Mouse (Mus musculus) stomach, embryonic 16.5 days (tissue): ENCODE results near the gene Ripor1. TPM values are rescaled to one million over a fixed set of nuclear protein-coding genes. Genes with fewer than 3 reads are reported as not detected.

ENCODE experiments used
- ATAC-seq: fragments of 200-750 bp; cut with Nextera tagmentation; 2 replicates; pipeline ENCODE4 v1.8.0; 2017; ENCODE audit warnings: moderate number of reproducible peaks, moderate TSS enrichment; ENCODE audit not compliant: insufficient read depth, low FRiP score
- H3K27ac ChIP-seq: fragments of 300-500 bp; sonication (generic); 2 replicates; pipeline ENCODE4 v1.5.1; 2014; ENCODE audit warnings: low read length
- H3K27me3 ChIP-seq: fragments of 300-500 bp; sonication (generic); 2 replicates; pipeline ENCODE4 v1.6.1; 2014; ENCODE audit warnings: low read length, control low read depth, mixed read lengths; ENCODE audit not compliant: control insufficient read depth, insufficient read depth
- H3K36me3 ChIP-seq: fragments of 300-500 bp; sonication (generic); 2 replicates; pipeline ENCODE4 v1.6.1; 2014; ENCODE audit warnings: low read length; ENCODE audit not compliant: control insufficient read depth, insufficient read depth
- H3K4me1 ChIP-seq: fragments of 300-500 bp; sonication (generic); 2 replicates; pipeline ENCODE4 v1.6.1; 2014; ENCODE audit warnings: low read length, control low read depth, mixed read lengths; ENCODE audit not compliant: control insufficient read depth, insufficient read depth
- H3K4me2 ChIP-seq: fragments of 300-500 bp; sonication (generic); 2 replicates; pipeline ENCODE4 v1.6.1; 2014; ENCODE audit warnings: low read depth, low read length, mixed read lengths
- H3K4me3 ChIP-seq: fragments of 300-500 bp; sonication (generic); replicated peaks from 2 replicates; pipeline ENCODE4 v1.5.1; 2014; ENCODE audit warnings: mild to moderate bottlenecking, low read length
- H3K9ac ChIP-seq: fragments of 300-500 bp; sonication (generic); 2 replicates; pipeline ENCODE4 v1.6.1; 2014; ENCODE audit warnings: low read length
- H3K9me3 ChIP-seq: fragments of 300-500 bp; sonication (generic); replicated peaks from 2 replicates; pipeline ENCODE4 v1.6.1; 2016; ENCODE audit warnings: low read length, control low read depth; ENCODE audit not compliant: control insufficient read depth
- WGBS: fragments of 180-500 bp; shearing (Covaris S2); extraction: QIAGEN DNeasy Blood & Tissue Kit; methylation state at CpG from one replicate; pipeline ENCODE4 v1.1.7; 2014; 5-methylcytosine and 5-hydroxymethylcytosine counted together
- microRNA counts: library from miRNA; unstranded; fragments of <30 nt; microRNA quantifications from one replicate; lab custom pipeline; 2016
- microRNA-seq: library from miRNA; unstranded; fragments of <30 nt; microRNA quantifications from one replicate; pipeline ENCODE4, GENCODE M21; 2016
- polyA plus RNA-seq: library from polyadenylated mRNA; unstranded; fragments of >200 nt; fragmentation: Nextera tagmentation; extraction: Ambion mirVana; gene quantifications from 2 replicates; pipeline ENCODE4 v1.2.1, GENCODE M21; 2015

The Ripor1 gene
- polyA plus RNA-seq, 1 experiment from 2014 or later = 21.9 TPM

- no peaks in the 10 kb centered on the region for H3K9me3 ChIP-seq
- no peak overlapping the region for H3K4me2 ChIP-seq
- no peaks in the 10 kb centered on the region for H3K4me1 ChIP-seq
- no peak for ATAC-seq
- no peak overlapping the region for H3K27ac ChIP-seq
- H3K4me3 ChIP-seq = no peak overlapping the region
- H3K36me3 ChIP-seq = no peaks in the 10 kb centered on the region
- H3K9ac ChIP-seq = no peak overlapping the region
- H3K27me3 ChIP-seq = no peaks in the 10 kb centered on the region
These were observed 52.6 kb downstream of the Ripor1 start for GRCm38 (mm10) chr8:105657641-105658040.

GRCm38 (mm10) chr8:105661167-105661566 is 56.1 kb downstream of the Ripor1 start:
- 74% methylated on average over 3 of the region's 3 CpGs for WGBS
- Histone ChIP-seq H3K27ac (no peak overlapping the region), H3K4me2 (no peak overlapping the region), H3K4me3 (no peak overlapping the region), H3K36me3 (peaks cover 13% of the 10 kb centered on the region; the same call in 1 of the 2 replicates), H3K9me3 (no peaks in the 10 kb centered on the region), H3K27me3 (no peaks in the 10 kb centered on the region), H3K9ac (no peak overlapping the region), H3K4me1 (no peaks in the 10 kb centered on the region)
- no peak for ATAC-seq

MicroRNA genes within 50 kb of the gene (microRNA counts, 519-probe panel; counts per million panel counts)
- 2,386 counts per million, percentile 51 among the panel's probes with 10 or more counts for microRNA mmu-miR-1966 (lab: Ali Mortazavi, UCI)

Small RNA genes within 50 kb of the gene (microRNA-seq; reads per million reads assigned to microRNA genes)
- not detected for gene Mir1966

Other genes with a start within 250 kb of the Ripor1 start
- gene Plekhg4, start 232.0 kb upstream of the Ripor1 start, polyA plus RNA-seq = 0.11 and 0.22 TPM in 2 replicates
- gene Kctd19, start 191.8 kb upstream of the Ripor1 start, polyA plus RNA-seq = not detected in 2 replicates
- gene Lrrc36, start 191.7 kb upstream of the Ripor1 start, polyA plus RNA-seq = 0.17 and 0.47 TPM in 2 replicates
- 70.3 and 79.3 TPM in 2 replicates for gene Tppp3, start 133.7 kb upstream of the Ripor1 start, polyA plus RNA-seq
- 33.8 and 34.6 TPM in 2 replicates for gene Zdhhc1, start 108.4 kb upstream of the Ripor1 start, polyA plus RNA-seq
- 2.5 and 2.8 TPM in 2 replicates for gene Hsd11b2, start 86.5 kb upstream of the Ripor1 start, polyA plus RNA-seq
- gene Atp6v0d1, start 39.2 kb upstream of the Ripor1 start, polyA plus RNA-seq = 83.5 and 90.6 TPM in 2 replicates
- gene Ctcf, start 31.3 kb downstream of the Ripor1 start, polyA plus RNA-seq = 76.0 and 76.1 TPM in 2 replicates
- gene Agrp, start 32.1 kb downstream of the Ripor1 start, polyA plus RNA-seq = 0.81 and 0.99 TPM in 2 replicates
- gene Carmil2, start 81.0 kb downstream of the Ripor1 start, polyA plus RNA-seq = 0.55 and 0.74 TPM in 2 replicates
- gene Acd, start 95.8 kb downstream of the Ripor1 start, polyA plus RNA-seq = 47.9 and 54.0 TPM in 2 replicates
- 13.2 and 16.5 TPM in 2 replicates for gene Pard6a, start 95.9 kb downstream of the Ripor1 start, polyA plus RNA-seq
- not detected in 2 replicates for gene 4933405L10Rik, start 102.4 kb downstream of the Ripor1 start, polyA plus RNA-seq
- gene Enkd1, start 103.0 kb downstream of the Ripor1 start, polyA plus RNA-seq = 13.8 and 14.9 TPM in 2 replicates
- gene Gfod2, start 153.4 kb downstream of the Ripor1 start, polyA plus RNA-seq = 18.1 and 24.7 TPM in 2 replicates
- 13.7 and 14.1 TPM in 2 replicates for gene Ranbp10, start 222.1 kb downstream of the Ripor1 start, polyA plus RNA-seq
- 0.10 and 0.18 TPM in 2 replicates for gene Tsnaxip1, start 222.5 kb downstream of the Ripor1 start, polyA plus RNA-seq
- gene Cenpt, start 248.0 kb downstream of the Ripor1 start, polyA plus RNA-seq = 39.4 and 41.0 TPM in 2 replicates
- 49.3 and 54.5 TPM in 2 replicates for gene Thap11, start 249.9 kb downstream of the Ripor1 start, polyA plus RNA-seq